Mouse (Mus musculus): Measurements from ENCODE around the gene Fmnl2. TPM values are rescaled to one million over a fixed set of nuclear protein-coding genes. Genes with fewer than 3 reads are reported as not detected.

Gene Fmnl2
- polyA plus RNA-seq, 1 experiment from 2014 or later, result 0.89 TPM

- H3K4me1 ChIP-seq (ENCODE audit: insufficient read depth), result peaks cover 18% of the 10 kb centered on the region
- no peaks in the 10 kb centered on the region for H3K27me3 ChIP-seq (ENCODE audit: insufficient read depth, low read length)
- H3K27ac ChIP-seq (ENCODE audit: low read depth), result no peak overlapping the region
- H3K36me3 ChIP-seq (replicated peaks; ENCODE audit: insufficient read depth, low read length), result no peaks in the 10 kb centered on the region
- no peak overlapping the region for H3K4me3 ChIP-seq (ENCODE audit: low read depth, low read length)
- DNase-seq, result peak; percentile 45
- ATAC-seq, result peak; percentile 24; the same call in 1 of the 2 replicates
- peak overlapping the region; percentile 27; the same call in 1 of the 2 replicates for H3K4me2 ChIP-seq (ENCODE audit: low read depth, low read length)
- 15% methylated on average over 15 of the region's 15 CpGs for WGBS (ENCODE audit: insufficient replicate concordance)
- H3K9ac ChIP-seq (replicated peaks), result no peak overlapping the region
- no peaks in the 10 kb centered on the region for H3K9me3 ChIP-seq (ENCODE audit: low read length)
- no peak for TF ChIP-seq CTCF (IDR thresholded peaks at IDR 0.05; ENCODE audit: low read depth)
- TF ChIP-seq EP300 (IDR thresholded peaks at IDR 0.05; ENCODE audit: low read depth), result no peak
Measured at GRCm38 (mm10) chr2:52958535-52959290, 101.1 kb downstream of the Fmnl2 start.

- peaks cover 18% of the 10 kb centered on the region for H3K4me1 ChIP-seq (ENCODE audit: insufficient read depth)
- no peak for ATAC-seq
- peak overlapping the region; percentile 27; the same call in 1 of the 2 replicates for H3K4me2 ChIP-seq (ENCODE audit: low read depth, low read length)
- DNase-seq, result no peak
- TF ChIP-seq EP300 (IDR thresholded peaks at IDR 0.05; ENCODE audit: low read depth), result no peak
- TF ChIP-seq CTCF (IDR thresholded peaks at IDR 0.05; ENCODE audit: low read depth), result no peak
- H3K27ac ChIP-seq (ENCODE audit: low read depth), result no peak overlapping the region
- H3K4me3 ChIP-seq (ENCODE audit: low read depth, low read length), result no peak overlapping the region
- no peak overlapping the region for H3K9ac ChIP-seq (replicated peaks)
- no peaks in the 10 kb centered on the region for H3K36me3 ChIP-seq (replicated peaks; ENCODE audit: insufficient read depth, low read length)
- no peaks in the 10 kb centered on the region for H3K27me3 ChIP-seq (ENCODE audit: insufficient read depth, low read length)
- no peaks in the 10 kb centered on the region for H3K9me3 ChIP-seq (ENCODE audit: low read length)
Measured at GRCm38 (mm10) chr2:52959291-52959621, 101.6 kb downstream of the Fmnl2 start.

GRCm38 (mm10) chr2:52959982-52960381, 102.3 kb downstream of the Fmnl2 start:
- DNase-seq (no peak), ATAC-seq (no peak)
- Histone ChIP-seq H3K27me3 (ENCODE audit: insufficient read depth, low read length) (no peaks in the 10 kb centered on the region), H3K4me3 (ENCODE audit: low read depth, low read length) (no peak overlapping the region), H3K36me3 (replicated peaks; ENCODE audit: insufficient read depth, low read length) (no peaks in the 10 kb centered on the region), H3K9ac (replicated peaks) (no peak overlapping the region), H3K4me1 (ENCODE audit: insufficient read depth) (peaks cover 18% of the 10 kb centered on the region), H3K4me2 (ENCODE audit: low read depth, low read length) (no peak overlapping the region), H3K27ac (ENCODE audit: low read depth) (no peak overlapping the region), H3K9me3 (ENCODE audit: low read length) (no peaks in the 10 kb centered on the region)
- WGBS (ENCODE audit: insufficient replicate concordance), result 45% methylated on average over 3 of the region's 3 CpGs
- TF ChIP-seq EP300 (IDR thresholded peaks at IDR 0.05; ENCODE audit: low read depth) (no peak), CTCF (IDR thresholded peaks at IDR 0.05; ENCODE audit: low read depth) (no peak)

- TF ChIP-seq CTCF (IDR thresholded peaks at IDR 0.05; ENCODE audit: low read depth), result no peak
- TF ChIP-seq EP300 (IDR thresholded peaks at IDR 0.05; ENCODE audit: low read depth), result no peak
- no peaks in the 10 kb centered on the region for H3K36me3 ChIP-seq (replicated peaks; ENCODE audit: insufficient read depth, low read length)
- peaks cover 18% of the 10 kb centered on the region for H3K4me1 ChIP-seq (ENCODE audit: insufficient read depth)
- H3K4me3 ChIP-seq (ENCODE audit: low read depth, low read length), result no peak overlapping the region
- H3K9ac ChIP-seq (replicated peaks), result no peak overlapping the region
- H3K27me3 ChIP-seq (ENCODE audit: insufficient read depth, low read length), result no peaks in the 10 kb centered on the region
- no peak for DNase-seq
- no peak overlapping the region for H3K27ac ChIP-seq (ENCODE audit: low read depth)
- ATAC-seq, result no peak
- H3K4me2 ChIP-seq (ENCODE audit: low read depth, low read length), result no peak overlapping the region
- 27% methylated on average over 2 of the region's 2 CpGs for WGBS (ENCODE audit: insufficient replicate concordance)
- H3K9me3 ChIP-seq (ENCODE audit: low read length), result no peaks in the 10 kb centered on the region
Measured at GRCm38 (mm10) chr2:52960697-52961096, 103.0 kb downstream of the Fmnl2 start.

- 71% methylated on average over 1 of the region's 1 CpGs for WGBS (ENCODE audit: insufficient replicate concordance)
- DNase-seq (no peak), ATAC-seq (no peak)
- Histone ChIP-seq H3K4me2 (ENCODE audit: low read depth, low read length) (no peak overlapping the region), H3K4me1 (ENCODE audit: insufficient read depth) (peaks cover 13% of the 10 kb centered on the region), H3K9ac (replicated peaks) (no peak overlapping the region), H3K27me3 (ENCODE audit: insufficient read depth, low read length) (no peaks in the 10 kb centered on the region), H3K36me3 (replicated peaks; ENCODE audit: insufficient read depth, low read length) (no peaks in the 10 kb centered on the region), H3K4me3 (ENCODE audit: low read depth, low read length) (no peak overlapping the region), H3K27ac (ENCODE audit: low read depth) (no peak overlapping the region), H3K9me3 (ENCODE audit: low read length) (no peaks in the 10 kb centered on the region)
- TF ChIP-seq CTCF (IDR thresholded peaks at IDR 0.05; ENCODE audit: low read depth), result no peak
Measured at GRCm38 (mm10) chr2:52963439-52963838, 105.8 kb downstream of the Fmnl2 start.

- TF ChIP-seq EP300 (IDR thresholded peaks at IDR 0.05; ENCODE audit: low read depth), result no peak
- no peak for TF ChIP-seq CTCF (IDR thresholded peaks at IDR 0.05; ENCODE audit: low read depth)
- H3K27ac ChIP-seq (ENCODE audit: low read depth), result no peak overlapping the region
- H3K4me2 ChIP-seq (ENCODE audit: low read depth, low read length), result no peak overlapping the region
- no peak for ATAC-seq
- DNase-seq, result no peak
- H3K36me3 ChIP-seq (replicated peaks; ENCODE audit: insufficient read depth, low read length), result no peaks in the 10 kb centered on the region
- H3K4me1 ChIP-seq (ENCODE audit: insufficient read depth), result peaks cover 4% of the 10 kb centered on the region
- 59% methylated on average over 7 of the region's 7 CpGs for whole genome bisulfite sequencing (ENCODE audit: insufficient replicate concordance)
- H3K27me3 ChIP-seq (ENCODE audit: insufficient read depth, low read length), result no peaks in the 10 kb centered on the region
- H3K9me3 ChIP-seq (ENCODE audit: low read length), result no peaks in the 10 kb centered on the region
- H3K4me3 ChIP-seq (ENCODE audit: low read depth, low read length), result no peak overlapping the region
- no peak overlapping the region for H3K9ac ChIP-seq (replicated peaks)
Measured at GRCm38 (mm10) chr2:52964386-52964928, 106.8 kb downstream of the Fmnl2 start.

Data from liver, postnatal 0 days (tissue).